Mouse (Mus musculus) embryonic fibroblast, embryonic 13.5 days (primary cell): ENCODE measurements around the gene Kcna2.

Experiments used
- CTCF ChIP-seq: IDR thresholded peaks from 2 replicates; pipeline ENCODE4 v1.5.1; 2011; ENCODE audit warnings: mild to moderate bottlenecking, control low read depth, low read length, moderate library complexity, borderline replicate concordance; ENCODE audit not compliant: insufficient read depth
- POLR2A ChIP-seq: IDR thresholded peaks from 2 replicates; pipeline ENCODE4 v1.6.1; 2011; ENCODE audit warnings: low read depth, mild to moderate bottlenecking, control low read depth, low read length, moderate library complexity

- no peak for TF ChIP-seq POLR2A
- TF ChIP-seq CTCF: no peak
Measured at GRCm38 (mm10) chr3:107065510-107066095, 35.3 kb upstream of the Kcna2 start.
